Mouse (Mus musculus): ENCODE results near the gene Rptor.
A peak's percentile ranks its signal among the peaks of the same experiment; 100 is the strongest.

Gene Rptor

GRCm38 (mm10) chr11:119933819-119934583 lies 331.3 kb downstream of the Rptor start:
- no peak for DNase-seq (ENCODE audit: low read depth, low spot score)

GRCm38 (mm10) chr11:119934773-119935172 lies 332.1 kb downstream of the Rptor start:
- no peak for DNase-seq (ENCODE audit: low read depth, low spot score)

GRCm38 (mm10) chr11:119935457-119935856 lies 332.8 kb downstream of the Rptor start:
- peak; percentile 52 for DNase-seq (ENCODE audit: low read depth, low spot score)

GRCm38 (mm10) chr11:119936456-119936855 lies 333.8 kb downstream of the Rptor start:
- no peak for DNase-seq (ENCODE audit: low read depth, low spot score)

GRCm38 (mm10) chr11:119937216-119937615 lies 334.5 kb downstream of the Rptor start:
- DNase-seq (ENCODE audit: low read depth, low spot score), result no peak

GRCm38 (mm10) chr11:119937772-119938502 lies 335.2 kb downstream of the Rptor start:
- no peak for DNase-seq (ENCODE audit: low read depth, low spot score)

GRCm38 (mm10) chr11:119939073-119939710 lies 336.5 kb downstream of the Rptor start:
- no peak for DNase-seq (ENCODE audit: low read depth, low spot score)

GRCm38 (mm10) chr11:119939711-119940106 lies 337.0 kb downstream of the Rptor start:
- no peak for DNase-seq (ENCODE audit: low read depth, low spot score)

- DNase-seq (ENCODE audit: low read depth, low spot score), result no peak
Measured at GRCm38 (mm10) chr11:119940142-119940541, 337.4 kb downstream of the Rptor start.

- DNase-seq (ENCODE audit: low read depth, low spot score), result no peak
Measured at GRCm38 (mm10) chr11:119941794-119942193, 339.1 kb downstream of the Rptor start.

- no peak for DNase-seq (ENCODE audit: low read depth, low spot score)
Measured at GRCm38 (mm10) chr11:119942201-119942726, 339.6 kb downstream of the Rptor start.

- DNase-seq (ENCODE audit: low read depth, low spot score), result peak; percentile 98
Measured at GRCm38 (mm10) chr11:119942727-119943427, 340.2 kb downstream of the Rptor start, which contains the start of gene Baiap2. TSS of gene Baiap2 (plus strand) at chr11:119942763.

- DNase-seq (ENCODE audit: low read depth, low spot score), result no peak
Measured at GRCm38 (mm10) chr11:119943428-119943988, 340.8 kb downstream of the Rptor start.

GRCm38 (mm10) chr11:119945343-119945742 lies 342.6 kb downstream of the Rptor start:
- DNase-seq (ENCODE audit: low read depth, low spot score), result no peak

- no peak for DNase-seq (ENCODE audit: low read depth, low spot score)
Measured at GRCm38 (mm10) chr11:119947426-119947825, 344.7 kb downstream of the Rptor start.

GRCm38 (mm10) chr11:119947897-119948296 lies 345.2 kb downstream of the Rptor start:
- no peak for DNase-seq (ENCODE audit: low read depth, low spot score)

- no peak for DNase-seq (ENCODE audit: low read depth, low spot score)
Measured at GRCm38 (mm10) chr11:119948305-119948704, 345.6 kb downstream of the Rptor start.

GRCm38 (mm10) chr11:119948803-119949202 lies 346.1 kb downstream of the Rptor start:
- DNase-seq (ENCODE audit: low read depth, low spot score), result no peak
